Mouse (Mus musculus) neural tube, postnatal 0 days (tissue): ENCODE data around the gene Serf1. TPM values are rescaled to one million over a fixed set of nuclear protein-coding genes. Genes with fewer than 3 reads are reported as not detected.

Experiments used
- polyA plus RNA-seq: library from polyadenylated mRNA; unstranded; fragments of >200 nt; fragmentation: Nextera tagmentation; extraction: Ambion mirVana; gene quantifications from 2 replicates; pipeline ENCODE4 v1.2.1, GENCODE M21; 2015

The Serf1 gene
- polyA plus RNA-seq = 265 and 282 TPM in 2 replicates

DNA sequence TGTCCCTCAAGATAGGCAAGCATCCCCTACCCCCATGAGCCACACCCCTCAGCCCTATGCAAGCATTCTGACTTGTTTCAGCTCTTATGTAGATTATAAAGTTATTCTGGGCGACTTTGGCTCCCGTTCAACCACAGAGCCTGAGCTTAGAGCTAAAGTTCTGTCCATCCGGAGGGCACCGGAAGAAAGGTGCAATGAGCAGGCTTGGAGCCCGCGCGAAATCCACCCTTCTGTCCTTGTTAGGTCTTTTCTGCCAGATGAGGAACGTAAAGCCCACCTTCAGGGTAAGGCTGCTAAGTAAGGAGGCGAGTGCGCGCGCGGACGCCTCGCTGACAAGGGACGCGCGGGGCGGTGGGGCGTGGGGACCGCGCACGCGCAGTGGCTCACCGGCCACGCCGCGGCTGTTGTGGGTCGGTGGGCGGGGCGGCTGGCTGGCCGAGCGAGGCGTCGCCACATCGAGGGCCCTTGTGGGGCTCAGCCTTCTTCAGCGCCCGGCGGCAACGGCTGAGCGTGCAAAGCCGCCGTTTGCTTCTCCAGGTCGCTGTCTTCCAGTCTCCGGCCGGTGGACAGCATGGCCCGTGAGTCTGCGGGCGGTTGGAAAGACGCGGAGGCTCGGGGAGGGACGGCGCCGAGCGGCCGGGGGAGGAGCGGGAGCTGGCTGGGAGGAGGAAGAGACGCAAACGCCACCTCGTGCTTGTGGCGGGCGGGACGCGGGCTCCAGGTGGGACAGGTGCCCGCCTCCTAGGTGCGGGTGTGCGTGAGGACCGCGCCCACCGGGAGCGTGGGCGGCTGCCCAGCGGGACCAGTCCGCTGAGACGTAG lies at the start of gene Serf1:
TSS of gene Serf1 (plus strand) at position 361 of the 821 bp plus-strand sequence.

DNA sequence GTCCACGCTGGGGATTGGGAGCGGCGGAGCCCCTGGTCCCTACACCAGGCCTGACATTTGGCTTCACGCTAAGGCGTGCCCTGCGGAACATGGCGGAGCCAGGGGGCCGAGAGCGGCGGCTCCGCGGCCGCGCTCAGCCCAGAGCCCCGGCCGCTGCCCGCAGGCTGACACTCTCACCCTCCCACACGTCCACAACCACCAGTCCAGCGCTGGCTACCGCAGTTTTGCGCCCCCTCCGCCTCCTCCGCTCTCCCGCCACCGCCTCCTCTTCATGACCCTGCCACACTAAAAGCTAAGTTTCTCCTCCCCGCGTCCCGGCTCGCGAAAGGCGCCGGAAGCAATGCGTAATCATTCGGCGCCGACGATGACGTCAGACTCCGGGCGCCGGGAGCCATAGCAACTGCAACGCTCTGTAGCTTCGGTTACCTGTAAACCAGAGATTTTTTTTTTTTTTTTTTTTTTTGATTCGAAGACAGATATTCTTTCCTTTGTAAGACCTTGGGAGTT lies 4.0 kb upstream of the Serf1 start, which contains the start of gene Bdp1:
TSS of gene Bdp1 (minus strand) at position 323 of the 507 bp plus-strand sequence.

DNA sequence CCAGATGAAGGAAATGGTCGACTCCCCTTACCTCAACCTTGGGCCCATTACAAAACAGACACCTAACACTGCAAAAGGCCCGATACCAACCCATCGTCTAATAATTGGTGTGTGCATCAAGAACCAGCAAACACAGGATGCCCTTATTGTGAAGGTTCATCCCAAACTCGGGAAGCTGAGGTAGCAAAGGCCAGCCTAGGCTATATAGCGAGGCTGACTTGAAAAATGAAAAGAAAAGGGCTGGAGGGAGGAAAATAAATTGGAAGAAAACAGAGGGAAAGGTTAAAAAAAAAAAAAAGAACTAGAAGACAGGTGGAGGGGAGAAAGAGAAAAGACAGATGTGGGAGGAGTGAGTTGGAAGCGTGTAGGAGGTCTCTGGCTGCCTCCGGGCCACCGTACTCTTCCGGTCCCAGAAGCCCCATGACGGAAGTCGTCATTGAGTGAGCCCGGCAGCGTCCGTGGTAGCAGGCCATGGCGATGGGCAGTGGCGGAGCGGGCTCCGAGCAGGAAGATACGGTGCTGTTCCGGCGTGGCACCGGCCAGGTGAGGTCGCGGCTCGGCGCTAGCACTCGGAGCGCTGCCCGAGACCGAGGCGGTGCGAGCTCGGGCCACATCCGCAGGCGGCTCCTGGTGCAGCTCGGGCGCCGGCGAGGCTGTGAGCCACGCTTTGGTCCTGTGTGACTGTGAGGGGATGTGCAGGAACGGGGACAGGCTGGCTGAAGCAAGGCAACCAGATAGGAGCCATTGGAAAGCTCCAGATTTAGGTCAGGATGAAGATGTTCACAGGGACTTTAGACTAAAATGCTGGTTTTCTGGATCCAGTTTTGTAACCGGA lies 16.8 kb downstream of the Serf1 start, which contains the start of gene Smn1:
TSS of gene Smn1 (plus strand) at position 430 of the 835 bp plus-strand sequence.

Other genes with a start within 250 kb of the Serf1 start
- gene Cartpt, start 206.9 kb upstream of the Serf1 start, polyA plus RNA-seq = 83.1 and 94.9 TPM in 2 replicates
- 34.8 and 38.0 TPM in 2 replicates for gene Mccc2, start 92.4 kb upstream of the Serf1 start, polyA plus RNA-seq
- 22.2 and 24.3 TPM in 2 replicates for gene Bdp1, start 3.9 kb upstream of the Serf1 start, polyA plus RNA-seq
- 34.5 and 38.5 TPM in 2 replicates for gene Smn1, start 16.8 kb downstream of the Serf1 start, polyA plus RNA-seq
- gene Naip2, start 94.1 kb downstream of the Serf1 start, polyA plus RNA-seq = 0.20 and 0.23 TPM in 2 replicates
- 0.28 TPM in 2 replicates for gene Naip5, start 138.3 kb downstream of the Serf1 start, polyA plus RNA-seq
- gene Naip6, start 209.7 kb downstream of the Serf1 start, polyA plus RNA-seq = 0.13 and 0.14 TPM in 2 replicates